Mouse (Mus musculus) embryonic fibroblast, embryonic 13.5 days (primary cell): ENCODE measurements around the gene 5730522E02Rik. TPM values are rescaled to one million over a fixed set of nuclear protein-coding genes. Genes with fewer than 3 reads are reported as not detected.

Experiments
- H3K27ac ChIP-seq: 2 replicates; pipeline ENCODE4 v1.5.1; 2012; ENCODE audit warnings: low read length, control low read depth, inconsistent platforms; ENCODE audit not compliant: insufficient read depth
- H3K4me1 ChIP-seq: 2 replicates; pipeline ENCODE4 v1.6.1; 2011; ENCODE audit warnings: low read length; ENCODE audit not compliant: control insufficient read depth, insufficient read depth
- H3K4me3 ChIP-seq: 2 replicates; pipeline ENCODE4 v1.5.1; 2011; ENCODE audit warnings: mild to moderate bottlenecking, control low read depth, low read length; ENCODE audit not compliant: insufficient read depth
- CTCF ChIP-seq: IDR thresholded peaks from 2 replicates; pipeline ENCODE4 v1.5.1; 2011; ENCODE audit warnings: mild to moderate bottlenecking, control low read depth, low read length, moderate library complexity, borderline replicate concordance; ENCODE audit not compliant: insufficient read depth
- POLR2A ChIP-seq: IDR thresholded peaks from 2 replicates; pipeline ENCODE4 v1.6.1; 2011; ENCODE audit warnings: low read depth, mild to moderate bottlenecking, control low read depth, low read length, moderate library complexity
- polyA plus RNA-seq: library from polyadenylated mRNA; stranded (reverse); fragments of >200 nt; gene quantifications from 2 replicates; pipeline ENCODE4 v1.2.4, GENCODE M21; 2011; ENCODE audit warnings: low read depth; ENCODE audit not compliant: missing spikeins, insufficient read length

The 5730522E02Rik gene
- polyA plus RNA-seq, 1 experiment, result not detected

GRCm38 (mm10) chr11:25848824-25849644 is 361.5 kb downstream of the 5730522E02Rik start:
- H3K4me1 ChIP-seq, result no peaks in the 10 kb centered on the region
- no peak overlapping the region for H3K27ac ChIP-seq
- no peak overlapping the region; the same call in 1 of the 2 replicates for H3K4me3 ChIP-seq
- TF ChIP-seq POLR2A (no peak), CTCF (no peak)

GRCm38 (mm10) chr11:25838451-25838850 is 372.1 kb downstream of the 5730522E02Rik start:
- H3K4me3 ChIP-seq, result no peak overlapping the region
- TF ChIP-seq POLR2A, result no peak
- no peak for TF ChIP-seq CTCF
- no peaks in the 10 kb centered on the region for H3K4me1 ChIP-seq
- H3K27ac ChIP-seq, result no peak overlapping the region

GRCm38 (mm10) chr11:25819789-25820188 is 390.8 kb downstream of the 5730522E02Rik start:
- no peak for TF ChIP-seq POLR2A
- TF ChIP-seq CTCF, result no peak
- H3K4me3 ChIP-seq, result no peak overlapping the region
- no peak overlapping the region for H3K27ac ChIP-seq
- H3K4me1 ChIP-seq, result no peaks in the 10 kb centered on the region

- no peak overlapping the region for H3K4me3 ChIP-seq
- H3K4me1 ChIP-seq, result no peaks in the 10 kb centered on the region
- TF ChIP-seq POLR2A (no peak), CTCF (no peak)
- H3K27ac ChIP-seq, result no peak overlapping the region
Observed at GRCm38 (mm10) chr11:25813446-25813845, 397.1 kb downstream of the 5730522E02Rik start.

- TF ChIP-seq POLR2A, result no peak
- TF ChIP-seq CTCF, result no peak
Observed at GRCm38 (mm10) chr11:25787691-25788090, 422.9 kb downstream of the 5730522E02Rik start.

GRCm38 (mm10) chr11:25772231-25772630 is 438.3 kb downstream of the 5730522E02Rik start:
- TF ChIP-seq CTCF, result no peak
- no peak for TF ChIP-seq POLR2A

More at GRCm38 (mm10) chr11:25787691-25788090, 422.9 kb downstream of the 5730522E02Rik start:
- no peaks in the 10 kb centered on the region for H3K4me1 ChIP-seq
- H3K4me3 ChIP-seq, result no peak overlapping the region
- H3K27ac ChIP-seq, result no peak overlapping the region

GRCm38 (mm10) chr11:25770991-25771568 is 439.5 kb downstream of the 5730522E02Rik start:
- TF ChIP-seq POLR2A, result no peak
- TF ChIP-seq CTCF, result no peak
- no peak overlapping the region for H3K27ac ChIP-seq
- no peak overlapping the region for H3K4me3 ChIP-seq
- no peaks in the 10 kb centered on the region for H3K4me1 ChIP-seq

More at GRCm38 (mm10) chr11:25772231-25772630, 438.3 kb downstream of the 5730522E02Rik start:
- no peaks in the 10 kb centered on the region for H3K4me1 ChIP-seq
- no peak overlapping the region for H3K27ac ChIP-seq
- H3K4me3 ChIP-seq, result no peak overlapping the region

- Histone ChIP-seq H3K4me3 (no peak overlapping the region), H3K27ac (no peak overlapping the region), H3K4me1 (no peaks in the 10 kb centered on the region)
- TF ChIP-seq CTCF, result no peak
- TF ChIP-seq POLR2A, result no peak
Observed at GRCm38 (mm10) chr11:25767584-25768333, 442.8 kb downstream of the 5730522E02Rik start.

- TF ChIP-seq CTCF (no peak), POLR2A (no peak)
Observed at GRCm38 (mm10) chr11:25753156-25753899, 457.2 kb downstream of the 5730522E02Rik start.

More at GRCm38 (mm10) chr11:25753156-25753899, 457.2 kb downstream of the 5730522E02Rik start:
- Histone ChIP-seq H3K4me1 (no peaks in the 10 kb centered on the region), H3K27ac (no peak overlapping the region), H3K4me3 (no peak overlapping the region)
